Mouse (Mus musculus) liver, embryonic 14.5 days (tissue): Measurements from ENCODE around the gene Pwwp2b.

Experiments
- CTCF ChIP-seq: IDR thresholded peaks from 2 replicates; pipeline ENCODE4 v1.5.1; 2016; ENCODE audit warnings: antibody characterized with exemption, low read depth, control low read depth
- EP300 ChIP-seq: IDR thresholded peaks from 2 replicates; pipeline ENCODE4 v1.6.1; 2016; ENCODE audit warnings: antibody characterized with exemption, low read depth

- TF ChIP-seq CTCF (no peak), EP300 (no peak)
Measured at GRCm38 (mm10) chr7:139280044-139280443, 31.8 kb downstream of the Pwwp2b start.
